Mouse (Mus musculus) mouse embryonic stem cell (cell line): ENCODE results near the gene Simc1.
"Not testable (repeated sequence)": the region's sequence is repeated elsewhere in the genome, so short reads cannot be mapped to it uniquely, and the experiment has no call there.

ENCODE experiments used
- in situ Hi-C, 2 experiments: fragments of 300-500 bp; cut with MboI; formaldehyde crosslinking; loops; 1 replicate in 1 of 2; 3 replicates in 1 of 2; pipeline ENCODE4 v1.14.3; 2019 to 2020; ENCODE audit warnings: low sequenced_read_pairs in 2 of 2, low pct_unique_long_range_greater_than_20kb in 1 of 2, mixed read lengths in 1 of 2; ENCODE audit not compliant: unreplicated experiment in 1 of 2

Simc1 gene

DNA sequence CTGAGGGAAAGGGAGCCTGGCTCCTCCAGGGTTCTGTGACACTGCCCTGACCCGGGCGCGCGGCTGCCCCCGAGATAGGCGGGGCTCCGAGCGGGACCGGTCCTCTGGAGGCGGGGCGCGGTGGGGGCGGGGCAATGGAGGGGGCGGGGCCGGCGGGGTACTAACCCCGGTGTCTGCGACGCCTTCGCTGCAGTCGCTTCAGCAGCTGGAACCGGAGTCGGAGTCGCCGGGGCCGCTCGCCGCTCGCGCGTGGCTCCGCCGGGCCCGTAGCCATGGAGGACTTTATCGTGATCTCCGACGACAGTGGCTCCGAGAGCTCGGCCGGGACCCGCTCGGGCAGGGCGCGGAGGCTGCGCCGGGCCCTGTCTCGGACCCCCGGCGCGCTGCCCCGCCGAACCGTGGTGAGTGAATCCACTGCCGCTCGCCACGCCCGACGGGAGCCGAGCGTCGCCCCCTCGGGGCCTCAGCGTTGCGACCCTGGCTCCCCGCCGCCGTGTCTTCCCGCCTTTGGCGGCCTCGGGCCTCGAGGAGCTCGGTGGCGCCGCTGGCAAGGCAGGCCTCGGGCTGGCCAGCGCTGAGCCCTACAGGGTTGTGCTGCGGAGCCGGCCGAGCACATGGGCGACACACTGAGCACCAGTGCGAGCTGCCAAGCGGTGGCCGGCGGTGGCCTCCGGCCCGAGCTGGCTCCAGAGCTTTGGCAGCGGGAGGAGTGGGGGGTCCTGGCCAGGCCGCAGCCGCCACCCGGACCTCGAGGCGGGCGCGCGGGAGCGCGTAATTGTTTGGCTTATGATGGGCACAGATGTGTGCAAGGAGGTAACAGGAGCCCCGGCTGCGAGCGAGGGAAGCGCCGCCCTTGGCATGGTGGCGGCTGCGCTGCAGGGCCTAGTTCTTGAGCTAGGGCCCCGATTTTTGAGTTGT, at the start of gene Simc1:
TSS of gene Simc1 (plus strand) at position 176 of the 918 bp plus-strand sequence.
- in situ Hi-C loops, result no loop called here

DNA sequence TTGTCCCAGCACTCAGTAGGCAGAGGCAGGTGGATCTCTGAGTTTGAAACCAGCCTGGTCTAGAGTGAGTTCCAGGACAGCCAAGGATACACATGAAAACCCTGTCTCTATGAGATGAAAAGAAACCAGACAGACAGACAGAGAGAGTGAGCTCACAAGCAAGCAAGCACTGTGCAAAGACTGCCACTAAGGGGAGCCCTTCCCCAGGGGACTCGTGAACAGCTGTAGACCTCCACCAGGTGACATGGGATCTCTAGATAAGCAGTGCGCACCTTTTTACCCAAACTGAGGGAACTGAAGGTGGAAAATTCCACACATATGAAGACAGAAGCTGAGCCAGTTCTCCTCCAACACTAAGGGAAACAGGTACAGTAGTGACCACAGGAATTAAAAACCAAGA, 46.5 kb upstream of the Simc1 start:
- in situ Hi-C loops, result loop anchor here in 1 of 2 experiments (10.0 kb wide), 1 partner anchor 342 kb away; no protein-coding TSS in a partner anchor

DNA sequence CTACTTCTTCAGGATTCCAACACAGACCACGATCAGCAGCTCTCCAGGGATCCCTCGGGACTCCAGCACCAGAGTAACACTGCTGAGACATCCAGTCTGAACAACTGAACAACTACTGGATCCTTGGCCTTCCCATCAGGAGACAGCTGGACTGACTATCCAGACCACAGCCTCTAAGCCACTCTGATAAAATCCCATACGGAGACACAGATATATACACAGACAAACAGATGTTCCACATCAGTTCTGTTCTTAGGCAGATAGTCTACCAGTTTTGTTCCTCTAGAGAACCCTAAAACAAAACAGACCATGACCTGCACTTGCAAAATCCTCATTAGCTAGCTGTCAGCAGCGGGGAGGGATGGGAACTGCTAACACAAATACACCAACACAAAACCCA, 44.3 kb upstream of the Simc1 start:
- in situ Hi-C loops, result loop anchor here in 1 of 2 experiments (10.0 kb wide), 1 partner anchor 344 kb away; no protein-coding TSS in a partner anchor

DNA sequence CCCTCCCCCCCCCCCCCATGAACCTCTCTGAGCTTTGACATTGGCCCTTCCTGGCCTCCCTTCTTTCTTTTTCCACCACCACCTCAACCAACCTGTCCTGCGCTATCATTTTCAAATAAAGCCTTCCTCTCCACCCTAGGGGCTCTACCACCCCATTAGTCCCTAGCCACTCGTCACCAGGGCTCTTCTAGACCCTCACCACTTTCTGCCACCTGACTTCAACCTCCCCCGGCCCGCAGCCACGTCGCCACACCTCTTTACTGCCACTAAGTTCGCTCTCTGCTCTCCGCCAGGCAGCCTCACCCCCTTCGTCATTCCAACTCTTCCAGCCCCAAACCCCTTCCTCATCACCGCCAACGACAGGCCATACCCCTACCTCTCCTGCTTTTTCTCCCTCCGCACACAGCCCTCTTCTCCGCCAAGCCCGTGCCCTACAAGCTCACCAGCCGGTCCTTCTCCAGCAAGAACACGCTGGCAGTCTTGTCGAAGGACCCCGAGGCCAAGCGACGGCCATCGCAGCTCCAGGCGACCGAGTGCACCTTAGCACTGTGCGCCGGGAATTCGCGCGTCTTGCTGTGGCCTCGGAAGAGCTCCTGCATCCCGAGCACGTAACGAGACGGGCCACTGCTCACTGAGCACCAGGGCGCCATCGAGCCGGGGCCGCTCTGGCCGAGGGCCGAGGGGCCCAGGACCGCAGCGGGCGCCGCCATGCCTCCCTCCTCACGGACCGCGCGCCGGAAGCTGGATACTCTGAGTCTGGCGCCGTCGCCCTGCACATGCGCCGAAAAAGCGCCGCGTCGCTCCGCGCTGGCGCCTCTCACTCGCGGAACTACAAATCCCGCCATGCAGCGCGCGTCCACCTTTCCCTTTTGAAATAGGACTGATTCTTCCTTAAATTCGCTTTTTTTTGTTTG, 35.2 kb upstream of the Simc1 start, which contains the start of gene Thoc3:
TSS of gene Thoc3 (minus strand) at position 752 of the 914 bp plus-strand sequence.
- in situ Hi-C loops, result no loop called here

DNA sequence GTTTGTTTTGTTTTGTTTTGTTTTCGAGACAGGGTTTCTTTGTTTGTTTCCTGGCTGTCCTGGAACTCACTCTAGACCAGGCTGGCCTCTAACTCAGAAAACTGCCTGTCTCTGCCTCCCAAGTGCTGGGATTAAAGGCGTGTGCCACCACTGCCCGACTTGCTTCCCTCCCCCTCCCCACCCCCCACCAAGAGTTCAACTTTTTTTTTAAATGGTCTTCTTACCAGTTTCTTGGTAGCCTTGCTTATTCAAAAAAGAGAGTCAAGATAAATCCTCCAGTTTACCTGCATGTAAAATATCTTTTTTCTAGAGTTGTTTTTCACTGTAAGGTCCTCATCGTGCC, 34.6 kb upstream of the Simc1 start:
- in situ Hi-C loops, result no loop called here

DNA sequence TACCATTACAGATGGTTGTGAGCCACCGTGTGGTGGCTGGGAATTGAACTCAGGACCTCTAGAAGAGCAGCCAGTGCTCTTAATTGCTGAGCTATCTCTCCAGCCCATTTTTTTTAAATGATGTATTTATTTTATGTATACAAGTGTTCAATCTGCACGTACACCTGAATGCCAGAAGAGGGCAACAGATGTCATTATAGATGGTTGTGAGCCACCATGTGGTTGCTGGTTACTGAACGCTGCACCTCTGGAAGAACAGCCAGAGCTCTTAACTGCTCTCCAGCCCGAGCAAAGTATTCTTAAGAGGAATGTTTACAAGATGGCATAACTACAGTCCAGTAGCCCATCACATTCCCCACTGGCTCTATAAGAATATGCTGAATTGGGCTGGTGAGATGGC, 31.6 kb upstream of the Simc1 start:
- in situ Hi-C loops, result no loop called here

DNA sequence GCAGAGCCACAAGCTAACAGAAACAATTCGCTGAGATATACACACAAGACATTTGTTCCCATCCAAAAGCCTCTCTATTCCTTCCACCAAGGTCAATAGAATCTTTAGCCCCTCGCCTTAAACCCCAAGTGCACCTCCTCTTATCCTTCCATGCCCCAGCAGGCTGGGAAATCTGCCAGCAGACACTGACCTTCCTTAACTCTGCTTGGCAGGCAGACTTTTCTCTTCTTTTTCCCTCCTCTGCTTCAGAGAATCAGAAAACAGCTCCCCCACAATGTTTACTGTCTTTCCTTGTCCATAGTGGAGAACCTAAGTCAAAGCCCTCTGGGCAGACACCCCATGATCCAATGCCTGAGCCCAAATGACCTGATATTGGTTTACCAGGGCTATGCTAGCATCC, 28.6 kb upstream of the Simc1 start:
- in situ Hi-C loops, result no loop called here

DNA sequence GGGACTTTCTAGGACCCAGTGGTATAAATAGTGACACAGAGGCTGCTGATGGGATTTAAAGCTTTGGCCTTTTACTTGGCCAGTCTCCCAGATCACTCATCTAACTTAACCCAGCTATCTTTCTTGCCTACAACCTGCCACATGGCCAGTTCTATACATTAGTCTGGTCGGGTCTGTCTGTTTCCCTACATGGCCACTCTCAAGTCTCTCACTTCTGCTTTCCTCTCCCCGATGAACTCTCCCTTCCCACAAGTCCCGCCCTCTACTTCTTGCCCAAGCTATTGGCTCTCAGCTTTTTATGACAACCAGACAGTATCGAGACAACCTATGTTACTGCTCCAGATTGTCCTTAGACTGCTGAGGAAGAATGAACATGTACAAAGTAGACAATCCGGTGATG, 27.9 kb upstream of the Simc1 start:
- in situ Hi-C loops, result no loop called here

DNA sequence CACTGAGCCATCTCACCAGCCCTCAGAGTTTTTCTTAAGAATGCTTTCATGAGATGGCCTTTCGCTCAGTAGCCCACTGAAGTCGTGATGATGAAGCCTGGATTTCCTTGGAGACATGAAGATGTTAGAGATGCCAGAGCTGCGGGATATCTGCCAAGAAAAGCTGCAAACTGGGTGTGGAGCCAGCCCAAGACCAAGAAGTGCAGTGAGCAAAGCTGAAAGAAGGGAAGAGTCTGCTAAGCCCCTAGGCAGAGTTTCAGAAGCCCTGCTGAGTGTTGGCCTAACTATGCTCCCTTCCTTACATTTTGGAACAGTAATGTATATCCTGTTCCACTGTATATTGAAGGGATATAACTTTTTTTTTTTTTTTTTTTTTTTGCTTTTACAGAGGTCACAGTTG, 24.3 kb upstream of the Simc1 start:
- in situ Hi-C loops, result no loop called here

DNA sequence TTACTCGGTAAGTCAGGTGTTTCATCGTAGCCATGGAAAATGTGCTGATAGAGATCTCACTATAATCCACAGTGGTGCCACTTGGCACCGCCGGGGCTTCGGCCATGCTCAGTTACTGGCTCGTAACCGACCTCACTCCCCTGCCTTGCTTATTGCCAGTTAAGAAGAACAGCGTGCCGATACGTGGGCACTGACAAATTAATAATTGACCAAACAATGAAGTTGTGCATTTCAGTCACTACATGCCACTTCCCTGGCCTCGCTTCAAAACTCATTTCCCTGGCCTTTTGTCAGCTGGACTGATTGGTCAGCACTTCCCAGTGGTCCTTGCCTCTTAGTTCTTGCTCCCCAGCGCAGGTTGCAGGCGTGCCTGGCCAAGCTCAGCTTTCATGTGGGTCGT, 22.1 kb upstream of the Simc1 start:
- in situ Hi-C loops, result no loop called here

DNA sequence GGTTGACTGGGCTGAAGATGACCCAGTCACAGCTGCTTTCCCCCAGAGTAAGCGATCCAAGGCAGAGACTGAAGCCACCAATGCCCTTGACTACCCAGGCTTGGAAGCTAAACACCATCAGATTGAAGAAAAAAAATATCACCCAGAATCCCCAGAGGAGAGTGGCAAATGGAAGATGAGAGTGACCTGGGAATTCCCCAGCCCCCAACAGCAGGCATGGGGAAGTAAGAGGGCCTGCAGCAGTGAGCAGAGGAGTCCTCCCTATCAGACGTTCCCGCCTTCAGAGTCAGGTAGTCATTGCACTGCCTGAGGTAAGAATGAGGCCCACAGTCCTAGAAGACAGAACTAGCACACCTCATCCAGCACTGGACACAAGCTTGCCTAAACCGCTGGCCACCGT, 13.2 kb upstream of the Simc1 start:
- in situ Hi-C loops, result no loop called here

DNA sequence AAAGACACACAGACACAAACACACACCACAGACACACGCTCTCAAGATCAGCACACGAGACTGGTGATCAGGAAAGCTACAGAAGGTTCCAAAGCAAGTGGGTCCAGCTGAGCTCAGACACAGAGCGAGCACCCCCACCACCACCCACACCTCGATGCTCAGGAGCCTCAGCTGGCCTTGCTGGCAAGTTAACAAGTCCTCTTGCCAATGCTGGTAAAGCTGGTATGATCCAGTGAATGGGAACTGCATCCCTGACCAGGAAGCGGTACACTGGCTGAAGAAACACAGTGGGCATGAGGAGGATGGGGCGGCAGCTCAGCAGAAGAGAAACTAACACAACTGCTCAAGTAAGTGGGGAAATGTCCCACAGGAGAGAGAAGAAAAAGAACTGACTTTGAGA, 12.2 kb upstream of the Simc1 start:
- in situ Hi-C loops, result no loop called here

DNA sequence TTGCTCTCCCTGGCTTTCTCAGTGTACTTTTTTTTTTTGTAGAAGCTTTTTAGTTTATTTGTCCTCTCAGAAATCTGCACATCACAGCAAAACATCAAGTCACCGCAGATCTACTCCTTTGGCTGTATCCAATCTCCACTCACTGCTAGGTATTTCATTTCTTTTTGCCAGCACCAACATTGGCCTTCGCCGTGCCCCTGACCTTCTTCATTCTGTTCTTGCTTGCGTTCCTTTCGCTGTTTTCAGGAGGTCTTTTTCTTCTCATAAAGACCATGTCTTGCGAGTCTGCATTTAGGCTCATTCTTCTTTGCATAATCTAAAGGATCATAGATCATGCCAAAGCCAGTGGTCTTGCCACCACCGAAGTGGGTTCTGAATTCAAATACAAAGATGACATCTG, 4.0 kb upstream of the Simc1 start:
- in situ Hi-C loops, result not testable (repeated sequence)

DNA sequence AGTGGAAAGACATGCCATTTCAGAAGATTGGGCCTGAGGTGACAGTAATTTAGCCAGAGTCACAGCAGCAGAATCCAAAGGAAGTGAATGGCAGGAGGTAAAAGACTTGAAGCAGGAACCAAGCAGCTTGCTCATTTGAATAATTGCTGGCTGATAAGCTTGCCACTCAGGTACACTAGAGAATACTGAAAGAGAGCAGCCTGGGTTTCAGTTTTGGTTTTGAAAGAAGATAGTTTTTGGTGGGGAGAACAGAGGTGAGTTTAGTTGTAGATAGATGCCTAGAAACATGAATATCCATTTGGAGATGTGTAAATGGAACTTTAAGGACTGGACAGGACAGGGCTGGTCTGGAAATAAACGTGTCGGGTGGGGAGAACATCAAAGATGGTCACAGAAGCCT, 2.2 kb upstream of the Simc1 start:
- in situ Hi-C loops, result no loop called here

DNA sequence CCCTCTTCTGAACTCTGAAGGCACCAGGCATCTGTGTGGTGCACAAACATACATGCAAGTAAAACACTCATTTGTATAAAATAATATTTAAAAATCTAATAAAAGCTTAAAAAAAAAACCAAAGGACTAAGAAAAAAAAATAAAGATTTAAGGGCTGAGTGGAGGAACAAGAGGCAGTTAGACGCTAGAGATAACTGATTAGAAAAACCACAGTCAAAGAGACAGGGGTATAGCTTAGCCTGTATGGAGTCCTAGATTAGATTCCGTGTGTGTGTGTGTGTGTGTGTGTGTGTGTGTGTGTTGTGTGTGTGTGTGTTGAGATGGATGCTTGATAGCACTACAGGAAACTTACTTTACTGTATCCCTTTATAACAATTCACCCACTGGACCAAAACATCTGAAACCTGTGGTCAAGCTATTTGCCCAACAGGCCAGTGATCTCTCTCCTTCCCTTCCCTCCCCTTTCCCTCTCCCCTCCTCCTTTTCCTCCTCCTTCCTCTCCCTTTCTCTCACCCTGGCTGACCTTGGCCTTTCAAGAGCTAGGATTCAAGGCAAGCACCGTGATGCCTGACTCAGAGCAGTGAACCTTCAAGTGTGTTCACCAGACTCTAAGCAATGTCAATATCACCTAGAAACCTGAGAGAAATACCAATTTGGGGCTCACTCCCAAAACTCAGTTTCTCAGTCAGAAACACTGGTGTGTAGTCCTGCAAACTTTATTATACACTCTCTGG, 1.5 kb upstream of the Simc1 start:
- in situ Hi-C loops, result no loop called here

DNA sequence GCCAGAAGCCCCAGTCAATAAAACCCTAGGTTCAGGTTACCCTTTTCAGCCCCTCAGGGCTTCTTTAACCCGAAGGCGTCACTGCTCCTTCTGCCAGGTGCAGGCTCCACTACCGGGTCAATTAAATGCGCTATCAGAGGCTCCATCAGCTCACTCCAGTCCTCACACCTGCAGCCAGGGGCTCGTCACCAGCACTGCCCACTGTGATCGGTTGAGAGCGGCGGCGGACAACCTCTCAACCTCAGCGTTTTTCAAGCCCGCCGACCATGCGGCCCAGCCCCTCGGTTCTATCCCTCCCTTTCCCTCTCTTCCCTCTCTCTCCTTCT, 338 bp upstream of the Simc1 start:
- in situ Hi-C loops, result no loop called here

DNA sequence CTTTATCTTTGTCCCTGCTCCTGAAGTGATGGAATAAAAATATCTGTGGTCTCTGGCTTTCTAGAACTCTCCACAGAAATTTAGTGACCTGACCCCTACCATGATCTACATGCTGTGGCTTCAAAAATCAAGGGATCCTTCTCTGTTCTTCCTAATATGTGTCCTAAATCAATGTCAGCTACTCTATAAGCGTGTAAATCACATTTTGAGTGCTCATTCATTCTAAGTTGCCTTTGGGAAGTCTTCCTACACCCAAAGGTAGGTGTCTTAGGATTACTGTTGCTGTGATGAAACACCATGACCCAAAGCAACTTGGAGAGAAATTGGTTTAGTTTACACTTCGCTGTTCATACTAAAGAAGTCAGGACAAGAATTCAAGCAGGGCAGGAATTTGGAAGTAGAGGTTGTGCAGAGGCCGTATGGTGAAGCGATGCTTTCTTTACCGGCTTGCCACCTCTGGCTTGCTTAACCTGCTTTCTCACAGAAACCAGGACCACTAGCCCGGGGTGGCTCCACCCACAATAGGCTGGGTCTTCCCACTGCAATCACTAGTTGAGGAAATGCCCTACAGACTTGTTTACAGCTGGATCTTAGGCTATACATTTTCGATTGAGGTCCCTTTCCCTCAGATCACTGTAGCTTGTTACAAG, 1.2 kb downstream of the Simc1 start:
- in situ Hi-C loops, result no loop called here

DNA sequence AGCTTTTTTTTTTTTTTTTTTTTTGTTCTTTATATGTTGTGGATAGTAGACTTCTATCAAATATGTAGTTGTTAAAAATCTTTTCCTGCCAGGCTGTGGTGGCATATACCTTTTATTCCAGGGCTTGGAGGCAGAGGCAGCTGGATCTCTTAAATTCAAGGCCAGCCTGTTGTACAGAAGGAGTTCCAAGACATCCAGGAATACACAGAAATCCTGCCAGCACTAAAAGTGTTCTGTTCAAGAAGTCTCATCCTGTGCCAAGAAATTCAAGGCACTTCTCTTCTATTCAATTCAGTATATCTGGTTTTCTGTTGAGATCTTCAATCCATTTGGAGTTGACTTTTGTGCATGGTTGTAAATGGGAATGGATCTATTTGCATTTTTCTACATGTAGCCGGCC, 2.3 kb downstream of the Simc1 start:
- in situ Hi-C loops, result no loop called here
